Mouse (Mus musculus) C2C12 (cell line): ENCODE data around the gene Dchs1. TPM values are rescaled to one million over a fixed set of nuclear protein-coding genes. Genes with fewer than 3 reads are reported as not detected.

ENCODE experiments used
- H3K27me3 ChIP-seq: one replicate; pipeline ENCODE4 v1.6.1; 2011; ENCODE audit not compliant: control insufficient read depth, insufficient read depth, insufficient read length
- H3K36me3 ChIP-seq: one replicate; pipeline ENCODE4 v1.6.1; 2011; ENCODE audit not compliant: control insufficient read depth, insufficient read depth
- H3K4me3 ChIP-seq: one replicate; pipeline ENCODE4 v1.5.1; 2011; ENCODE audit warnings: mild to moderate bottlenecking, control low read depth; ENCODE audit not compliant: poor library complexity, insufficient read depth, severe bottlenecking
- H3K79me2 ChIP-seq: one replicate; pipeline ENCODE4 v1.6.1; 2011; ENCODE audit not compliant: control insufficient read depth, insufficient read depth
- H3K79me3 ChIP-seq: one replicate; pipeline ENCODE4 v1.6.1; 2011; ENCODE audit warnings: low read depth, control low read depth
- H3ac ChIP-seq: one replicate; pipeline ENCODE3; 2011; ENCODE audit warnings: low read depth; ENCODE audit not compliant: control insufficient read depth, insufficient read length
- CEBPB ChIP-seq: IDR thresholded peaks from one replicate; pipeline ENCODE4 v1.6.1; 2011; ENCODE audit warnings: low read depth, mild to moderate bottlenecking, control low read depth, moderate library complexity
- CTCF ChIP-seq: IDR thresholded peaks from one replicate; pipeline ENCODE4 v1.5.1; 2011; ENCODE audit not compliant: control insufficient read depth, insufficient read depth, insufficient read length
- FOSL1 ChIP-seq: IDR thresholded peaks from one replicate; pipeline ENCODE4 v1.8.0; 2011; ENCODE audit warnings: mild to moderate bottlenecking, low read length; ENCODE audit not compliant: poor library complexity, insufficient read depth, severe bottlenecking
- MAX ChIP-seq: IDR thresholded peaks from one replicate; pipeline ENCODE4 v1.6.1; 2011; ENCODE audit warnings: mild to moderate bottlenecking, control low read depth
- MYOD1 ChIP-seq: IDR thresholded peaks from one replicate; pipeline ENCODE4 v1.6.1; 2011; ENCODE audit warnings: low read depth; ENCODE audit not compliant: control insufficient read depth, insufficient read length
- MYOG ChIP-seq: IDR thresholded peaks from one replicate; pipeline ENCODE4 v1.6.1; 2011; ENCODE audit not compliant: control insufficient read depth, insufficient read length; ENCODE audit errors: extremely low read depth
- USF1 ChIP-seq: IDR thresholded peaks from one replicate; pipeline ENCODE4 v1.6.1; 2011; ENCODE audit warnings: low read depth, mild to moderate bottlenecking, control low read depth, moderate library complexity
- polyA plus RNA-seq: library from polyadenylated mRNA; unstranded; fragments of >200 nt; fragmentation: generic; extraction: Trizol; gene quantifications from one replicate; pipeline ENCODE4 v1.2.1, GENCODE M21; 2012; ENCODE audit warnings: missing spikeins

The Dchs1 gene
- polyA plus RNA-seq, 1 experiment = 1.8 TPM

GRCm38 (mm10) chr7:105795759-105796366, 8.4 kb upstream of the Dchs1 start:
- TF ChIP-seq MYOG (no peak), CTCF (no peak), USF1 (no peak), MYOD1 (no peak), CEBPB (no peak), FOSL1 (no peak), MAX (no peak)
- peaks cover 4% of the 10 kb centered on the region for H3K27me3 ChIP-seq

DNA sequence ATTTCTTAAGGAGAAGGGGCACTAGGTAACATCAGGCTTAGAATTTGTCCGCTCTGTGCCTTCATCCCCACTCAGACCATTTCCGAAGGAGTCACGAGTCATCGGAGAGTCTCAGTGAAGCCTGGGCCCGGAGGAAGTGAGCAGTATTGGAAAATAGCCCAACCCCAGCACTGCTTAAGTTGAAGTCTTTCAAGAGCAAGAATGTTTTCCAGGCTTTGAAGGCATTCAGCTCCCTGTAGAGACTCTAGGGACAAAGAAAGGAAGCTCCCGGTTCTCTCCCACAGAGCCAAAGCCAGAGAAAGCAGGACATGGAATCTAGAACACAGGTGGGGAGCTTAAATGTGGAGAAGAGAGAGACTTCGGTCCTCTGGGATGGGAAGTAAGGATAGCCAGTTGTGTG, 6.2 kb upstream of the Dchs1 start:
- no peaks in the 10 kb centered on the region for H3K79me3 ChIP-seq
- H3K79me2 ChIP-seq = no peaks in the 10 kb centered on the region
- no peak for TF ChIP-seq CTCF
- TF ChIP-seq MYOD1 = no peak
- no peak for TF ChIP-seq CEBPB
- TF ChIP-seq FOSL1 = no peak
- no peak for TF ChIP-seq USF1
- TF ChIP-seq MAX = no peak
- no peak for TF ChIP-seq MYOG
- no peak overlapping the region for H3ac ChIP-seq
- no peaks in the 10 kb centered on the region for H3K36me3 ChIP-seq
- no peak overlapping the region for H3K4me3 ChIP-seq
- H3K27me3 ChIP-seq = no peaks in the 10 kb centered on the region

More at GRCm38 (mm10) chr7:105795759-105796366, 8.4 kb upstream of the Dchs1 start:
- H3K79me2 ChIP-seq = no peaks in the 10 kb centered on the region
- no peak overlapping the region for H3K4me3 ChIP-seq
- no peak overlapping the region for H3ac ChIP-seq
- no peaks in the 10 kb centered on the region for H3K36me3 ChIP-seq
- no peaks in the 10 kb centered on the region for H3K79me3 ChIP-seq

- Histone ChIP-seq H3ac (no peak overlapping the region), H3K36me3 (no peaks in the 10 kb centered on the region), H3K79me3 (no peaks in the 10 kb centered on the region), H3K27me3 (peaks cover 6% of the 10 kb centered on the region), H3K4me3 (no peak overlapping the region), H3K79me2 (no peaks in the 10 kb centered on the region)
- no peak for TF ChIP-seq USF1
- TF ChIP-seq FOSL1 = no peak
- TF ChIP-seq MYOG = no peak
- no peak for TF ChIP-seq CTCF
- no peak for TF ChIP-seq CEBPB
- TF ChIP-seq MYOD1 = no peak
- no peak for TF ChIP-seq MAX
Measured at GRCm38 (mm10) chr7:105791147-105791546, 3.7 kb upstream of the Dchs1 start.

DNA sequence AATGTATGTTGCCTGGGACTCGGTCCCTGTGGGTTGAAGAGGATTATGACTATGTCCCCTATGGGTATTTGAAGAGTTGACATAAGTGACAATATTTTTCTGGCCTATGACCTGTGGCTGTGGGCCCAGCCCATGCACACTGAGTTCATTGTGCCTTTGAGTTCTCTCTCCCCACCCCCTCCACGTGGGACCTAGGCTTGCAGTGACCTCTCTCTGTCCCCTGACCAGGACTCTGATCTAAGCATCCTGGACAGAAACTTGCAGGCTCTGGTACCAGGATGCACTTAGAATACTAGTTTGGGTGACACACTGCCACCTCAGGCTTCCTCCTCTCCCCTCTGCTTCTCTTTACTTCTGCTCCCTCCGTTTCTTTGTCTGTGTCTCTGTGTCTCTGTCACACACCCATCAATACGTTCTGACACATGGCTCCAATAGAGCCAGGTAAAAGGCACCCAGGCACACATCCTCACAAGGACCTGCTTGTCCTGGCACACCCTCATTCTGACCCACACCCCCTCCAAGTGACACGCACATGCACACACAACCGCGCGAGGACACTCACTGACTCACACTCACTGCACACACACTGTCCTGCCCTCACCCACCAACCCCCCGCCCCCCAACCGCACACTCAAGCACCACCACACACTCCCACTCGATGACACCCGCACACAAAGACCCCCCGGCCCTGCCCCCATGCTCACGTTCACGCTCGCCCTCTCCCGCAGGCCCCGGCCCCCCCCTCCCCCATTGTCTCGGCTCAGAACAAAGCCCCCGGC, 759 bp downstream of the Dchs1 start:
- Histone ChIP-seq H3K79me3 (no peaks in the 10 kb centered on the region), H3K36me3 (no peaks in the 10 kb centered on the region), H3K27me3 (peaks cover 6% of the 10 kb centered on the region), H3ac (no peak overlapping the region), H3K79me2 (no peaks in the 10 kb centered on the region), H3K4me3 (no peak overlapping the region)
- TF ChIP-seq CEBPB (no peak), MAX (no peak), USF1 (no peak), MYOG (no peak), CTCF (no peak), FOSL1 (no peak), MYOD1 (no peak)

GRCm38 (mm10) chr7:105784556-105784955, 2.9 kb downstream of the Dchs1 start:
- no peaks in the 10 kb centered on the region for H3K79me2 ChIP-seq
- H3K36me3 ChIP-seq = no peaks in the 10 kb centered on the region
- peaks cover 6% of the 10 kb centered on the region for H3K27me3 ChIP-seq
- H3K4me3 ChIP-seq = no peak overlapping the region
- no peak for TF ChIP-seq CTCF
- TF ChIP-seq FOSL1 = no peak
- no peak for TF ChIP-seq MAX
- no peak for TF ChIP-seq MYOG
- TF ChIP-seq USF1 = no peak
- no peak for TF ChIP-seq MYOD1
- TF ChIP-seq CEBPB = no peak
- H3ac ChIP-seq = no peak overlapping the region
- H3K79me3 ChIP-seq = no peaks in the 10 kb centered on the region
